ENCODE assay signal across 14 mouse cellular contexts in the genomic region with DNA sequence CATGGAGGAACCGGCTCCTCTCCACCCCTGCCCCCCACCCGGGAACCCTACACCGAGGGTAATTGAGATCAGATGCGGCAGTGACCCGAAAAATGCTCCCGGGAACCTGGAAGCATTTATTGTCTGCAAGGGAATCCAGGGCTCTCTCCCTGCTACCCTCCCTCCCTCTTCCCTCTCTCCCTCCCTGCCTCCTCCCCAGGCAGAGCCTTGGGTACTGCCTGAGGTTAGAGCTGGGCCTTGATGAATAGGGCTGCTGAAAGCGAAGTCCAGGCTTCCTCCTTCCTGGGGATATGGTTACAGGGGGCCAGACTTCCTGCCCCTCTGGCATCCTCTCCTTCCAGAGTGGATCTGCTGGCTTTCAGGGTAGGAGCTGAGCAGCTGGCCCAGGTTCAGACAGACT. TPM values are rescaled to one million over a fixed set of nuclear protein-coding genes. Genes with fewer than 3 reads are reported as not detected.
DNase-seq lines count a peak whose midpoint lies in the region; ATAC-seq and TF ChIP-seq lines count a peak whose summit lies in the region.
"Had no signal": no experiment of that assay in that cellular context is flagged by ENCODE, and none has a peak within 500 bp of the region (broad histone marks: within the 10 kb centered on the region; RNA-seq: fewer than 3 reads in every experiment).

No protein-coding gene starts in this region.

- WGBS in kidney, adult 2 months = 49% methylated on average over 7 of the region's 7 CpGs
- WGBS in midbrain, embryonic 10.5 days = 10% methylated on average over 7 of the region's 7 CpGs
- WGBS in midbrain, embryonic 14.5 days = 21% methylated on average over 7 of the region's 7 CpGs
- WGBS in embryonic facial prominence, embryonic 12.5 days = 2% methylated on average over 7 of the region's 7 CpGs
- 73% methylated on average over 7 of the region's 7 CpGs for WGBS in stomach, postnatal 0 days

- H3K36me3 ChIP-seq in kidney, adult 2 months (ENCODE audit: control insufficient read depth, insufficient read depth, low read length) = no peaks in the 10 kb centered on the region
- H3K36me3 ChIP-seq in midbrain, embryonic 10.5 days = no peaks in the 10 kb centered on the region
- H3K36me3 ChIP-seq in midbrain, embryonic 14.5 days (ENCODE audit: control insufficient read depth, insufficient read depth, low read length) = no peaks in the 10 kb centered on the region
- H3K36me3 ChIP-seq in embryonic facial prominence, embryonic 12.5 days = no peaks in the 10 kb centered on the region
- no peaks in the 10 kb centered on the region for H3K36me3 ChIP-seq in stomach, postnatal 0 days (ENCODE audit: control insufficient read depth, insufficient read depth, low read length)
- H3K36me3 ChIP-seq: G1E; liver, embryonic 12.5 days had no signal

- H3K4me3 ChIP-seq in kidney, adult 2 months (ENCODE audit: insufficient read depth, low read depth, low read length) = no peak overlapping the region
- no peak overlapping the region for H3K4me3 ChIP-seq in midbrain, embryonic 10.5 days
- no peak overlapping the region for H3K4me3 ChIP-seq in midbrain, embryonic 14.5 days (replicated peaks; ENCODE audit: low read depth, low read length)
- no peak overlapping the region for H3K4me3 ChIP-seq in embryonic facial prominence, embryonic 12.5 days
- H3K4me3 ChIP-seq in stomach, postnatal 0 days (ENCODE audit: low read depth, low read length) = no peak overlapping the region
- H3K4me3 ChIP-seq: forebrain, embryonic 13.5 days; liver, embryonic 12.5 days had no signal

- H3K9me3 ChIP-seq in midbrain, embryonic 10.5 days (replicated peaks) = no peaks in the 10 kb centered on the region
- no peaks in the 10 kb centered on the region for H3K9me3 ChIP-seq in midbrain, embryonic 14.5 days (ENCODE audit: control insufficient read depth, low read length)
- H3K9me3 ChIP-seq in embryonic facial prominence, embryonic 12.5 days = no peaks in the 10 kb centered on the region
- H3K9me3 ChIP-seq in stomach, postnatal 0 days (ENCODE audit: control insufficient read depth, low read length) = no peaks in the 10 kb centered on the region
- H3K9me3 ChIP-seq: forebrain, embryonic 13.5 days; G1E; liver, embryonic 12.5 days had no signal

- H3K4me1 ChIP-seq in kidney, adult 2 months (ENCODE audit: control insufficient read depth, insufficient read depth, low read length) = peaks cover 1% of the 10 kb centered on the region
- H3K4me1 ChIP-seq in midbrain, embryonic 10.5 days = peaks cover 15% of the 10 kb centered on the region
- H3K4me1 ChIP-seq in midbrain, embryonic 14.5 days (ENCODE audit: control insufficient read depth, insufficient read depth, low read length) = no peaks in the 10 kb centered on the region
- H3K4me1 ChIP-seq in embryonic facial prominence, embryonic 12.5 days = peaks cover 52% of the 10 kb centered on the region
- H3K4me1 ChIP-seq in stomach, postnatal 0 days (replicated peaks; ENCODE audit: control insufficient read depth, insufficient read depth) = no peaks in the 10 kb centered on the region; the same call in 1 of the 2 replicates

- no peak overlapping the region for H3K9ac ChIP-seq in midbrain, embryonic 14.5 days (replicated peaks; ENCODE audit: low read length)
- H3K9ac ChIP-seq in embryonic facial prominence, embryonic 12.5 days = no peak overlapping the region
- H3K9ac ChIP-seq in stomach, postnatal 0 days (ENCODE audit: low read length) = no peak overlapping the region
- H3K9ac ChIP-seq: forebrain, embryonic 13.5 days; liver, embryonic 12.5 days had no signal

- no peak for TF ChIP-seq CTCF in kidney, adult 2 months (conservative IDR thresholded peaks at IDR 0.05; ENCODE audit: insufficient read depth, insufficient read length, low read depth, low read length)
- no peak for TF ChIP-seq CTCF in stomach, postnatal 0 days (IDR thresholded peaks at IDR 0.05; ENCODE audit: low read depth)

- H3K27ac ChIP-seq in kidney, adult 2 months (ENCODE audit: insufficient read depth, low read depth, low read length) = no peak overlapping the region
- H3K27ac ChIP-seq in midbrain, embryonic 10.5 days (replicated peaks) = no peak overlapping the region
- H3K27ac ChIP-seq in midbrain, embryonic 14.5 days (replicated peaks; ENCODE audit: low read depth, low read length) = no peak overlapping the region
- peak overlapping the region; percentile 54 for H3K27ac ChIP-seq in embryonic facial prominence, embryonic 12.5 days
- H3K27ac ChIP-seq in stomach, postnatal 0 days (replicated peaks) = no peak overlapping the region
- H3K27ac ChIP-seq: forebrain, embryonic 13.5 days; liver, embryonic 12.5 days had no signal

- H3K4me2 ChIP-seq in midbrain, embryonic 14.5 days (ENCODE audit: low read length) = no peak overlapping the region
- H3K4me2 ChIP-seq in embryonic facial prominence, embryonic 12.5 days (replicated peaks) = 0 out of 2 replicates have a peak overlapping the region, but pooled peaks have one; percentile 9
- no peak overlapping the region for H3K4me2 ChIP-seq in stomach, postnatal 0 days (replicated peaks; ENCODE audit: low read depth)
- H3K4me2 ChIP-seq: forebrain, embryonic 13.5 days had no signal

- TF ChIP-seq EP300 in stomach, postnatal 0 days (optimal IDR thresholded peaks at IDR 0.05) = no peak

- H3K27me3 ChIP-seq in kidney, adult 2 months (replicated peaks; ENCODE audit: control insufficient read depth, insufficient read depth, low read length) = no peaks in the 10 kb centered on the region
- peaks cover 58% of the 10 kb centered on the region for H3K27me3 ChIP-seq in midbrain, embryonic 10.5 days (ENCODE audit: low read depth, poor library complexity, severe bottlenecking)
- H3K27me3 ChIP-seq in midbrain, embryonic 14.5 days (ENCODE audit: control insufficient read depth, insufficient read depth, low read length) = peaks cover 27% of the 10 kb centered on the region
- peaks cover 15% of the 10 kb centered on the region for H3K27me3 ChIP-seq in embryonic facial prominence, embryonic 12.5 days
- H3K27me3 ChIP-seq in stomach, postnatal 0 days (ENCODE audit: control insufficient read depth, insufficient read depth, low read length) = peaks cover 3% of the 10 kb centered on the region; the same call in 1 of the 2 replicates

- no peak for TF ChIP-seq POLR2A in kidney, adult 2 months (IDR thresholded peaks at IDR 0.05; ENCODE audit: low read depth, low read length)

- ATAC-seq in midbrain, embryonic 14.5 days (ENCODE audit: low FRiP score, low TSS enrichment) = no peak
- ATAC-seq in embryonic facial prominence, embryonic 12.5 days (ENCODE audit: insufficient number of reproducible peaks, insufficient read depth, low FRiP score, low TSS enrichment) = 0 out of 2 replicates have a peak, but pooled peaks have one; percentile 7
- ATAC-seq in stomach, postnatal 0 days (ENCODE audit: low FRiP score, low TSS enrichment) = no peak
- ATAC-seq: forebrain, embryonic 13.5 days; liver, embryonic 12.5 days had no signal

- DNase-seq in kidney, adult 2 months = peak; percentile 22
- no peak for DNase-seq in kidney, adult 9 months
- peak; percentile 38 for DNase-seq in midbrain, embryonic 10.5 days (ENCODE audit: low spot score)
- DNase-seq in midbrain, embryonic 14.5 days = no peak
- peak; percentile 29 for DNase-seq in retina, embryonic 14.5 days (ENCODE audit: low spot score)
- no peak for DNase-seq in adrenal gland, postnatal 4 days (ENCODE audit: low spot score in 2 of 2)
- DNase-seq in stomach, postnatal 0 days (ENCODE audit: low spot score) = no peak
- DNase-seq: heart, postnatal 36 days; right cerebral cortex, postnatal 14 days; thymus, adult 18-20 months had no signal

RNA-seq across cellular contexts. Expression of a gene that starts 18.4 kb away (rescaled TPM):
- polyA plus RNA-seq in kidney, adult 2 months (2012; rRNA removed) = 25.6 and 28.2 TPM in 2 replicates
- polyA plus RNA-seq in midbrain, embryonic 10.5 days (2016; fragmentation: Nextera tagmentation; extraction: Ambion mirVana) = 3.6 and 4.7 TPM in 2 replicates
- 2.2 and 4.3 TPM in 2 replicates for polyA plus RNA-seq in midbrain, embryonic 14.5 days (2014; fragmentation: Nextera tagmentation; extraction: Ambion mirVana)
- polyA plus RNA-seq in embryonic facial prominence, embryonic 12.5 days (2016; fragmentation: Nextera tagmentation; extraction: Ambion mirVana) = 6.7 and 8.9 TPM in 2 replicates
- total RNA-seq in adrenal gland, postnatal 4 days (2021) = 10 to 100 TPM; 20.4 to 21.4 TPM
- 31.0 and 36.2 TPM in 2 replicates for polyA plus RNA-seq in stomach, postnatal 0 days (2015; fragmentation: Nextera tagmentation; extraction: Ambion mirVana)

Comparison
In these comparisons a context has a peak if more than half of its experiments do, and no peak if none do; other contexts are left out.
1. DNase-seq: peak in kidney, adult 2 months (single experiment), midbrain, embryonic 10.5 days (single experiment) and retina, embryonic 14.5 days (single experiment); none in kidney, adult 9 months (single experiment), midbrain, embryonic 14.5 days (single experiment), adrenal gland, postnatal 4 days (0 of 2) and stomach, postnatal 0 days (single experiment).